ENCODE assay signal across 8 mouse cellular contexts in the genomic region with DNA sequence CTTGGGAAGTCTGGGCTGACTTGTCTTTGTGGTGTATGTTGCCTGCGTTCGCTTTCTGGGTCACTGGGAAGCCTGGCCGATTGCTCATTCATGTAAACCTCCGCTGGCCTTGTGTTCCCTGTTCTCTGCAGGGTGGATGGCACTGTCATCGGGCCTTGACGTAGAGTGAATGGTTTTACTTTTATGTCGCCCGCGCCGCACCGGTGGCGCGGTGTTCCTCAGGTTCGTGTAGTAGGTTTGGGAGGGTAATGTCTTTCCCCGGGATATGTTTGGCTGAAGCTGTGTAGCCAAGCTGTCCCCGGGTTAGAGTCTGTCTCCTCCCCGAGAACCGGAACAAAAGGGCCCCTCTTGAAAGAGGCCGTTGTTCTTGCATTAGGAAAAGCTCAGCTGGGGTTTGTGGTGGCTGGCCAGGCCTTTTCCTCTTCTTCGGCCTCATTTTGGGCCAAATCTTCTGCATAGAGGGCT. TPM values are rescaled to one million over a fixed set of nuclear protein-coding genes. Genes with fewer than 3 reads are reported as not detected.
DNase-seq lines count a peak whose midpoint lies in the region; ATAC-seq and TF ChIP-seq lines count a peak whose summit lies in the region.

No protein-coding gene starts in this region.

- H3K4me1 ChIP-seq in embryonic facial prominence, embryonic 15.5 days = peaks cover 50% of the 10 kb centered on the region
- H3K4me1 ChIP-seq in neural tube, embryonic 12.5 days = peaks cover 50% of the 10 kb centered on the region
- H3K4me1 ChIP-seq in kidney, embryonic 14.5 days (ENCODE audit: control insufficient read depth, insufficient read depth, low read length) = peaks cover 21% of the 10 kb centered on the region; the same call in 1 of the 2 replicates

- no peak for ATAC-seq in embryonic facial prominence, embryonic 15.5 days (ENCODE audit: insufficient number of reproducible peaks, low FRiP score, low TSS enrichment, low read depth)
- ATAC-seq in neural tube, embryonic 12.5 days (ENCODE audit: low FRiP score, low read depth) = no peak
- no peak for ATAC-seq in kidney, embryonic 14.5 days (ENCODE audit: low FRiP score, low TSS enrichment)
- ATAC-seq in inflammation-experienced regulatory T-cells, adult 6 months = no peak

- no peak for TF ChIP-seq CTCF in left cerebral cortex, adult 2 months (IDR thresholded peaks at IDR 0.05)

- H3K27ac ChIP-seq in left cerebral cortex, adult 2 months = peak overlapping the region; percentile 70
- H3K27ac ChIP-seq in embryonic facial prominence, embryonic 15.5 days (replicated peaks) = peak overlapping the region; percentile 25
- H3K27ac ChIP-seq in neural tube, embryonic 12.5 days = peak overlapping the region; percentile 46
- H3K27ac ChIP-seq in kidney, embryonic 14.5 days (ENCODE audit: low read depth, low read length) = no peak overlapping the region

- no peak overlapping the region for H3K9ac ChIP-seq in embryonic facial prominence, embryonic 15.5 days
- peak overlapping the region; percentile 13; the same call in 1 of the 2 replicates for H3K9ac ChIP-seq in neural tube, embryonic 12.5 days
- H3K9ac ChIP-seq in kidney, embryonic 14.5 days (ENCODE audit: low read depth, low read length) = no peak overlapping the region

- DNase-seq in left cerebral cortex, adult 2 months (ENCODE audit: extremely low spot score in 1 of 2, low spot score in 2 of 2) = peak in 1 of 2 experiments; percentile 33
- DNase-seq in left cerebral cortex, postnatal 10 days (ENCODE audit: extremely low spot score in 1 of 2, low spot score in 2 of 2) = no peak
- peak; percentile 34 to 53 for DNase-seq in left cerebral cortex, postnatal 25 days (ENCODE audit: low spot score in 2 of 2)
- no peak for DNase-seq in gastrocnemius, postnatal 4 days (ENCODE audit: low spot score in 2 of 2)

- H3K27me3 ChIP-seq in embryonic facial prominence, embryonic 15.5 days = no peaks in the 10 kb centered on the region
- no peaks in the 10 kb centered on the region for H3K27me3 ChIP-seq in neural tube, embryonic 12.5 days (replicated peaks)
- no peaks in the 10 kb centered on the region for H3K27me3 ChIP-seq in kidney, embryonic 14.5 days (ENCODE audit: control insufficient read depth, insufficient read depth, low read length)

- intact Hi-C loops in left cerebral cortex, adult 2 months (cut with DNase I) = no loop called here
- intact Hi-C loops in left cerebral cortex, postnatal 10 days (cut with DNase I) = no loop called here
- intact Hi-C loops in left cerebral cortex, postnatal 25 days (cut with DNase I) = no loop called here

- no peak overlapping the region for H3K4me2 ChIP-seq in embryonic facial prominence, embryonic 15.5 days (replicated peaks)
- peak overlapping the region; percentile 45 for H3K4me2 ChIP-seq in neural tube, embryonic 12.5 days (replicated peaks)
- no peak overlapping the region for H3K4me2 ChIP-seq in kidney, embryonic 14.5 days (replicated peaks; ENCODE audit: low read depth, low read length)

- peaks cover 3% of the 10 kb centered on the region; the same call in 1 of the 2 replicates for H3K36me3 ChIP-seq in embryonic facial prominence, embryonic 15.5 days
- no peaks in the 10 kb centered on the region for H3K36me3 ChIP-seq in neural tube, embryonic 12.5 days
- no peaks in the 10 kb centered on the region for H3K36me3 ChIP-seq in kidney, embryonic 14.5 days (ENCODE audit: control insufficient read depth, insufficient read depth, low read length)

- no peaks in the 10 kb centered on the region for H3K9me3 ChIP-seq in embryonic facial prominence, embryonic 15.5 days (replicated peaks)
- no peaks in the 10 kb centered on the region for H3K9me3 ChIP-seq in neural tube, embryonic 12.5 days
- H3K9me3 ChIP-seq in kidney, embryonic 14.5 days (ENCODE audit: control insufficient read depth, low read length) = no peaks in the 10 kb centered on the region

- WGBS in embryonic facial prominence, embryonic 15.5 days = 56% methylated on average over 20 of the region's 20 CpGs
- WGBS in neural tube, embryonic 12.5 days = 23% methylated on average over 20 of the region's 20 CpGs
- 67% methylated on average over 20 of the region's 20 CpGs for WGBS in kidney, embryonic 14.5 days

- H3K4me3 ChIP-seq in left cerebral cortex, adult 2 months = no peak overlapping the region; the same call in 1 of the 2 replicates
- H3K4me3 ChIP-seq in embryonic facial prominence, embryonic 15.5 days (replicated peaks) = no peak overlapping the region
- no peak overlapping the region for H3K4me3 ChIP-seq in neural tube, embryonic 12.5 days
- H3K4me3 ChIP-seq in kidney, embryonic 14.5 days (ENCODE audit: low read length) = no peak overlapping the region

RNA-seq across cellular contexts. Expression of a gene that starts 21.8 kb away (rescaled TPM):
- total RNA-seq in left cerebral cortex, adult 2 months (2021) = 100 to 1,000 TPM; 339 to 342 TPM
- total RNA-seq in left cerebral cortex, postnatal 10 days (2021) = 100 to 1,000 TPM; 369 to 379 TPM
- polyA plus RNA-seq in embryonic facial prominence, embryonic 15.5 days (2015; fragmentation: Nextera tagmentation; extraction: Ambion mirVana) = 25.9 and 27.7 TPM in 2 replicates
- 100 to 1,000 TPM; 325 to 362 TPM for total RNA-seq in left cerebral cortex, postnatal 25 days (2021)
- polyA plus RNA-seq in neural tube, embryonic 12.5 days (2016; fragmentation: Nextera tagmentation; extraction: Ambion mirVana) = 106 and 112 TPM in 2 replicates
- polyA plus RNA-seq in kidney, embryonic 14.5 days (2014; fragmentation: Nextera tagmentation; extraction: Ambion mirVana) = 22.9 and 23.7 TPM in 2 replicates
- total RNA-seq in gastrocnemius, postnatal 4 days (2021) = 10 to 100 TPM; 39.1 to 40.7 TPM
- 10 to 100 TPM; 23.9 to 28.7 (median 25.5) TPM for polyA plus RNA-seq in inflammation-experienced regulatory T-cells, adult 6 months (2017; shearing (Covaris generic))

Comparison
In these comparisons a context has a peak if more than half of its experiments do, and no peak if none do; other contexts are left out.
1. DNase-seq: peak in left cerebral cortex, postnatal 25 days (2 of 2); none in left cerebral cortex, postnatal 10 days (0 of 2) and gastrocnemius, postnatal 4 days (0 of 2).
2. RNA of a gene that starts 21.8 kb away (total RNA-seq): 369 to 379 TPM in left cerebral cortex, postnatal 10 days, 325 to 362 TPM in left cerebral cortex, postnatal 25 days and 339 to 342 TPM in left cerebral cortex, adult 2 months; 39.1 to 40.7 TPM in gastrocnemius, postnatal 4 days; every median in the first group is over 4 times any median in the second.